Mouse (Mus musculus): ENCODE results near the gene Naaladl2.

The Naaladl2 gene

GRCm38 (mm10) chr3:23972747-23973667 is 1171.1 kb downstream of the Naaladl2 start:
- no peak for DNase-seq (ENCODE audit: low spot score in 2 of 2)

DNA sequence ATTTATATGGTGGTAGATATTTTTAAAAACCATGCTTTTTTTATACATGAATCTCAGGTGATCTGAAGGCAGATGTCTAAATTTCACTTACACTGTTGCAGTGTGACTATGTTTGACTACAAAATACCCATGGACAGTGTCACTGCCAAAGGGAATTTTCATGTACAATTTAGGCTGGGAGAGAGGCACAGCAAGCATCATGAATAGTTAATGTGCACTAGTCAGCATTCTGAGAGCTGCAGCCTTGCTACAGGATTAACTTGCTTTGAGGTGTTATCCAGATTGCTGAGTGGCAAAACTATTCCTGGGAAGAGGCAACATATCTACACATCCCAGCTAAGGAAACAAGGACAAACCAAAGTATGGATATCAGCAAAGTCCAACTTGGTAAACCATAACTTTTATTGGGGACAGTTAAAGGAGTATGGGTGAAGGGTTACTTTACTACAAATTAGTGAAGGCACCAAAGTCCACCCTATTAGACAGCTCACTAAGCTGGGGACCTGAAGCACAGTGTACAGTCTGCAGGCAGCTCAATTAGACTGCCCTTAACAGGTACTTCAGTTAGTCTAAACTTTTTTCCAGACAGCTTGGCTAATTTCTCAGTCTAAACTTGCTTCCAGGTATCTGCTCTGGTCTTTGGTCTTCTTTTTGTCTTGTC is 1181.0 kb downstream of the Naaladl2 start:
- DNase-seq (ENCODE audit: low spot score in 2 of 2): no peak

- DNase-seq (ENCODE audit: low spot score in 2 of 2): no peak
These were observed 1197.9 kb downstream of the Naaladl2 start for GRCm38 (mm10) chr3:23946182-23946581.

- no peak for DNase-seq (ENCODE audit: low spot score in 2 of 2)
These were observed 1206.8 kb downstream of the Naaladl2 start for GRCm38 (mm10) chr3:23937299-23937698.

DNA sequence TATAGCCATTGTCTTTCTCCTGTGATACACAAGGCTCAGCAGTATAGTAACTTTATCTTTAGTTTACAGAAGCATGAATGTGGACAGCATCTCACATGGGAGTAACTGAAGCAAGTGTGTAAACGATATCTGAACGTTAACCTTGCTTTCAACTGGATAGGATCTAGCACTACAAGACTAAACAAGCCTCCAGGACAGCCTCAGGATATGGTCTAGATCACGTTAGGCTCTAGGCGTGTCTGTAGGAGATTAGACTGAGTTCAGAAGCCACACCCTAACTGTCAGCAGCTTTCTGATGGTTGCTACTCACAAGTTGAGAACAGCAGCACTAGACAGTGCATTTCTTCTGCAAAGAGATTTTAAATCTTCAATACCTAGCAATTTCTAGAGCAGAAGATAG is 1216.0 kb downstream of the Naaladl2 start:
- DNase-seq (ENCODE audit: low spot score in 2 of 2): no peak

DNA sequence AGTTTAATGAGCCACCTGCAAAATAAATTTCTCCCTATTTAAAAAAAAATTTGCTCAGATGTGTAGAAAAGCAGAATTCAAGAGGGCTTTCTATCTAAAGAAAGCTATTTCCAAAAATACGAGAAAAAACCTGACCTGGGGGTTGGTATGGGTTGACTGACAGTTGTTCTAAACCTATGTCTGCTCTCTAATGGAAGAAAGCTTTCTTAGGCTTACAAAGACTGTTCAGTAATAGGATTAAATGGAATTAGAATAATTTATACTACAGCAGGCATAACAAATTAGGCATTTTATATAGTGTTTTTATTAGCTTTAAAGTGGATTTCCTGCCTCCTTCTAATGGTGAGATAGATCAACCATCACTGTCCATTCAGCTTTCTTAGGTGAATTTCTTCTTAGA is 1236.4 kb downstream of the Naaladl2 start:
- no peak for DNase-seq (ENCODE audit: low spot score in 2 of 2)

DNA sequence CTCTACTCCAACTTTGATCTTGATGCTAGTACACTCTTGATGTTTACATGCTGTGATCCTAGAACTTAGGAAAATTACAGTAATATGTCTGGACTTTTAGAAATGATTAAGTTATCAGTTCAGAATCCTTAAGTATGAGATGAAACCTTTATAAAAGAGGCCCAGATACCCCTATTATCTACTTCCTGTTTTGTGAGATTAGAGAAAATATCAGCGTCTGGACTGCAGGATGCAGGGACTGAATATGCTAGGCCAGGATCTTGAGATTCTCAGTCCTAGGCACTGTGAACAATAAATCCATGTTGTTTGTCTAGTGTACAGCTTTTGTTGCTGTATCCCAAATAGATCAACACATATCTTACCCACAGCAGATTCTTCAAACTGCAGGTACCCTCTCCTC is 1278.4 kb downstream of the Naaladl2 start:
- no peak for DNase-seq (ENCODE audit: low spot score in 2 of 2)

- no peak for DNase-seq (ENCODE audit: low spot score in 2 of 2)
These were observed 1286.8 kb downstream of the Naaladl2 start for GRCm38 (mm10) chr3:23857275-23857674.

DNA sequence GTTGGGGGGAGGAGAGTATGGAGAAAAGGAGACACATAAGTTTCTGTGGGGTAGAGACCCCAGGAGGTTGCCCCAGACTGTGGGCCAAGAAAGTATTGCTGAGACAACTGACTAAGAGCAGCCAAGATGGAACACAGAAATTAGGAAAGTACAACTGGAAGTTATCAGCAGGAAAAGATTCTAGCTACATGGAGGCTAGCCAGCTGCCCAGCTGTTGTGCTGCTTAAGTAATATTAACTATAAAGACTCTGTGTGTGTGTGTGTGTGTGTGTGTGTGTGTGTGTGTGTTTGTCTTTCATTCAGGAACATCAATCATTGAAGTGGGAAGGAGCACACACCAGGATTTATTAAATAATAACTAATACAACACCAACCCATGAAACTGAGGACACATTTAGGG is 1326.5 kb downstream of the Naaladl2 start:
- no peak for DNase-seq (ENCODE audit: low spot score in 2 of 2)

DNA sequence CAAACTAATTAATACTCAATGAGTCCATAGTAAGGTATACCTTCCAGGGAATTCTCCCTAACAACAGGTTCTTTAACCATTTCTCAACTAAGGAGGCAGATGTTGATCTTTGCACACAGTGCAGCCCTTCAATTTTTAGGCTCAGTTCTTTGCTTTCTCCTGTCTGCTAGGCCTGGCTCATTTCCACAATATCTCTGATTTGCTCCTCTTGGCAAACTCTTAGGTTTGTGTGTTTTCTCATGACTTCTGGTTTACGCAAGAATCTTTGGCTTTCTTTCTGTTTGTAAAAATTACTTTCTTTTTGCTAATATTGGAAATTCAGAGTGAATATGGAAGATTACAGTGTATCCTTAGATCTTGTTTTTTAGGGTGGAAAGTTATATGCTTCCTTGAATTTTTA is 1385.3 kb downstream of the Naaladl2 start:
- no peak for DNase-seq (ENCODE audit: low spot score in 2 of 2)

Measured in right cerebral cortex, postnatal 36 days (tissue).